Mouse (Mus musculus) limb, embryonic 11.5 days (tissue): ENCODE results near the gene Aldh3a2. TPM values are rescaled to one million over a fixed set of nuclear protein-coding genes. Genes with fewer than 3 reads are reported as not detected.

Experiments used
- ATAC-seq: fragments of 200-750 bp; cut with Nextera tagmentation; 2 replicates; pipeline ENCODE4 v1.8.0; 2017; ENCODE audit warnings: low read depth; ENCODE audit not compliant: insufficient number of reproducible peaks, low FRiP score, low TSS enrichment
- DNase-seq: peaks from one replicate; pipeline ENCODE4 v3.0.0-alpha.2; 2015; ENCODE audit warnings: low spot score
- H3K27ac ChIP-seq: fragments of 300-500 bp; sonication (generic); replicated peaks from 2 replicates; pipeline ENCODE4 v1.5.1; 2014; ENCODE audit warnings: low read depth, mild to moderate bottlenecking, low read length
- H3K27me3 ChIP-seq: fragments of 300-500 bp; sonication (generic); 2 replicates; pipeline ENCODE4 v1.6.1; 2014; ENCODE audit warnings: mild to moderate bottlenecking, low read length, mixed read lengths; ENCODE audit not compliant: control insufficient read depth, insufficient read depth
- H3K36me3 ChIP-seq: fragments of 300-500 bp; sonication (generic); 2 replicates; pipeline ENCODE4 v1.6.1; 2014; ENCODE audit warnings: mild to moderate bottlenecking, low read length, moderate library complexity, mixed read lengths; ENCODE audit not compliant: control insufficient read depth, insufficient read depth
- H3K4me1 ChIP-seq: fragments of 300-500 bp; sonication (generic); 2 replicates; pipeline ENCODE4 v1.6.1; 2014; ENCODE audit warnings: low read length, mixed read lengths; ENCODE audit not compliant: control insufficient read depth, insufficient read depth
- H3K4me2 ChIP-seq: fragments of 300-500 bp; sonication (generic); 2 replicates; pipeline ENCODE4 v1.6.1; 2014; ENCODE audit warnings: low read depth, mild to moderate bottlenecking, moderate library complexity; ENCODE audit not compliant: severe bottlenecking
- H3K4me3 ChIP-seq: fragments of 300-500 bp; sonication (generic); 2 replicates; pipeline ENCODE4 v1.5.1; 2014; ENCODE audit warnings: low read depth, low read length
- H3K9ac ChIP-seq: fragments of 300-500 bp; sonication (generic); 2 replicates; pipeline ENCODE4 v1.6.1; 2014; ENCODE audit warnings: mild to moderate bottlenecking, low read length
- H3K9me3 ChIP-seq: fragments of 300-500 bp; sonication (generic); 2 replicates; pipeline ENCODE4 v1.6.1; 2016; ENCODE audit warnings: low read length; ENCODE audit not compliant: control insufficient read depth
- WGBS: fragments of 180-500 bp; shearing (Covaris S2); extraction: QIAGEN DNeasy Blood & Tissue Kit; methylation state at CpG from one replicate; pipeline ENCODE4 v1.1.7; 2014; 5-methylcytosine and 5-hydroxymethylcytosine counted together
- polyA plus RNA-seq: library from polyadenylated mRNA; unstranded; fragments of >200 nt; fragmentation: Nextera tagmentation; extraction: Ambion mirVana; gene quantifications from 2 replicates; pipeline ENCODE4 v1.2.1, GENCODE M21; 2014

The Aldh3a2 gene
- polyA plus RNA-seq, 1 experiment from 2014 or later, result 16.8 TPM

- H3K27ac ChIP-seq, result no peak overlapping the region
- no peak overlapping the region for H3K4me3 ChIP-seq
- no peaks in the 10 kb centered on the region for H3K4me1 ChIP-seq
- H3K27me3 ChIP-seq, result no peaks in the 10 kb centered on the region
- H3K9me3 ChIP-seq, result no peaks in the 10 kb centered on the region
- WGBS, result 52% methylated on average over 3 of the region's 3 CpGs
- H3K4me2 ChIP-seq, result no peak overlapping the region
- ATAC-seq (no peak), DNase-seq (no peak)
- H3K9ac ChIP-seq, result no peak overlapping the region
- no peaks in the 10 kb centered on the region for H3K36me3 ChIP-seq
Observed at GRCm38 (mm10) chr11:61300205-61300604, 32.9 kb upstream of the Aldh3a2 start.

GRCm38 (mm10) chr11:61297901-61298300 is 30.6 kb upstream of the Aldh3a2 start:
- ATAC-seq, result no peak
- no peaks in the 10 kb centered on the region for H3K9me3 ChIP-seq
- no peak overlapping the region for H3K4me2 ChIP-seq
- no peak overlapping the region for H3K27ac ChIP-seq
- DNase-seq, result no peak
- no peak overlapping the region for H3K4me3 ChIP-seq
- no peak overlapping the region for H3K9ac ChIP-seq
- H3K4me1 ChIP-seq, result no peaks in the 10 kb centered on the region
- H3K27me3 ChIP-seq, result no peaks in the 10 kb centered on the region
- WGBS, result 79% methylated on average over 2 of the region's 2 CpGs
- no peaks in the 10 kb centered on the region for H3K36me3 ChIP-seq

DNA sequence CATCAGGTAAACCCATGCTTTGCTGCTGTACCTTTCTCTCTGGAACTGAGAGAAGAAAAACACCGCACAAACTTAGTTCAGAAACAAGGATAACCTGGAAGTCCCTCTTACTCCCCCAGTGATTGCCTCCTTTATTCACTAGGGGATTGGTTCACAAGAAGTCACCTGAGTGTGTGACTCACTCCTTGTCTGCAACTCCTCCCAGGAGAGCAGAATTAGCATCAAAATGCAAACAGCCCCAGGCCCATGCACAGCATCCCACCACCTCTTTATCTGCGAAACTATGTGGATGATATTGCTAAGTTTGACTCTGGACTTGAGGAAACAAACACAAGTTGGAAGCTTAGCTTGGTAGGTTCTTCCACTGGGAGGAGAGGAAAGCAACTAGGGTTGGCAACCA is 30.1 kb upstream of the Aldh3a2 start:
- ATAC-seq (no peak), DNase-seq (no peak)
- Histone ChIP-seq H3K4me3 (no peak overlapping the region), H3K9me3 (no peaks in the 10 kb centered on the region), H3K9ac (no peak overlapping the region), H3K4me2 (no peak overlapping the region), H3K27me3 (no peaks in the 10 kb centered on the region), H3K36me3 (no peaks in the 10 kb centered on the region), H3K4me1 (no peaks in the 10 kb centered on the region), H3K27ac (no peak overlapping the region)
- 91% methylated on average over 2 of the region's 2 CpGs for WGBS

DNA sequence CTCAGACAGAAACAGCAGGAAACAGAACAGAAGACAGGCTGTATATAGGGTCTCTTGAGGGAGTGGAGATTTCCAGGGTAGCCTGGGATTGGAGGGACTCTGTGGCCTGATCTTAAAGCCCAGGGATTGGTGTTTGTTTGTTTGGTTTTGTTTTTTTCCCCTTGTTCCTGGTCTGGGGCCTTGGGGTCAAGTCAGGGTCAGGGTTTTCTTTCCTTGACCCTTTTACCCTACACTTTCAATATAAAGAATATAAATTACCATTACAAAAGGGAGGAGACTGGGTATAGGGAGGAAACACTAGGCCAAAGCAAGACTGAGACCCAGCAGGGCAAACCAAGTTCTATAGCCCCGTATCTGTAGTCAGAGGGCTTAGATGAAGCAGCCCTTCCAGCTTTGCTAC is 29.3 kb upstream of the Aldh3a2 start:
- WGBS, result 72% methylated on average over 1 of the region's 1 CpGs

DNA sequence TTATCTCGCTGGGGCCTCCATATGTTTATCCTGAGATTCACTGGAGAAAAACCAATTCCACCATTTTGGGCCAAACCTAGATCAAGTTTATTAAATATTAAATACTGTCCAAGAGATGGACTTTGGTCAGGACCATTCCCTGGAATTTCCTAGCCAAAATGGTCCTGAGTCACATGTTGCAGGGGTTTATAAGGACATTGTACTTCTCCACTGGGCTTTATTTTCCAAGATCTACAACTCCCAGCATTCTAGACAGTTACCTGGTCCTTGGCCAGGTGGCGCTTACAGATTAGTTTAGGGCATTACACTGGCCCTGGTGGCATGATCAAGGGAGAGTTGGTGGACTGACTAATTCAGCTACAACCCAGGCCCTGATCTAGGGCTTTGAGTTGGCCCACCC is 28.3 kb upstream of the Aldh3a2 start:
- Histone ChIP-seq H3K27me3 (no peaks in the 10 kb centered on the region), H3K27ac (no peak overlapping the region), H3K4me2 (no peak overlapping the region), H3K9ac (no peak overlapping the region), H3K4me1 (no peaks in the 10 kb centered on the region), H3K36me3 (no peaks in the 10 kb centered on the region), H3K4me3 (no peak overlapping the region), H3K9me3 (no peaks in the 10 kb centered on the region)
- DNase-seq, result no peak
- WGBS, result 93% methylated on average over 2 of the region's 2 CpGs
- no peak for ATAC-seq

More for the DNA sequence above, 29.3 kb upstream of the Aldh3a2 start:
- Histone ChIP-seq H3K36me3 (no peaks in the 10 kb centered on the region), H3K9me3 (no peaks in the 10 kb centered on the region), H3K4me1 (no peaks in the 10 kb centered on the region), H3K4me3 (no peak overlapping the region), H3K4me2 (no peak overlapping the region), H3K27ac (no peak overlapping the region), H3K9ac (no peak overlapping the region), H3K27me3 (no peaks in the 10 kb centered on the region)
- ATAC-seq (no peak), DNase-seq (no peak)

DNA sequence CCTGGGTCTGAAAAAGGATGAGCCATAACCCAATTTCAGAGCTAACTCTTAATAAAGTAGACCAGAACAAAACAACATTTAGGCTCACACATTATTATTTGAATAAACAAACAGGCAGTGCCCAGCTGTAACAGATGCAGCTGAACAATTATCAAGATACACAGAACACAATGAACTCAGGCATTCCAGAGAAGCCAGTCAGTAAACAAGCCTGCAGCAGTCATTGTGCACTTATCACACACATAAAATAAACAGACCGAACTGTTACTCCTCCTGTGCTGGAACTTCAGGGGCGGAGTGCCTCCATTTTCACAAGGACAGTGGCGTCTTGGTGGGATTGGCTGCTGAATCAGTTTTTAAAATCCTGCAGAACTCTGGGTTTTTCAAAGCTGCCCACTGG is 27.2 kb upstream of the Aldh3a2 start:
- 82% methylated on average over 3 of the region's 3 CpGs for WGBS
- no peak overlapping the region for H3K4me2 ChIP-seq
- DNase-seq (no peak), ATAC-seq (no peak)
- no peaks in the 10 kb centered on the region for H3K36me3 ChIP-seq
- no peak overlapping the region for H3K4me3 ChIP-seq
- no peaks in the 10 kb centered on the region for H3K9me3 ChIP-seq
- H3K4me1 ChIP-seq, result no peaks in the 10 kb centered on the region
- H3K27ac ChIP-seq, result no peak overlapping the region
- no peak overlapping the region for H3K9ac ChIP-seq
- H3K27me3 ChIP-seq, result no peaks in the 10 kb centered on the region

DNA sequence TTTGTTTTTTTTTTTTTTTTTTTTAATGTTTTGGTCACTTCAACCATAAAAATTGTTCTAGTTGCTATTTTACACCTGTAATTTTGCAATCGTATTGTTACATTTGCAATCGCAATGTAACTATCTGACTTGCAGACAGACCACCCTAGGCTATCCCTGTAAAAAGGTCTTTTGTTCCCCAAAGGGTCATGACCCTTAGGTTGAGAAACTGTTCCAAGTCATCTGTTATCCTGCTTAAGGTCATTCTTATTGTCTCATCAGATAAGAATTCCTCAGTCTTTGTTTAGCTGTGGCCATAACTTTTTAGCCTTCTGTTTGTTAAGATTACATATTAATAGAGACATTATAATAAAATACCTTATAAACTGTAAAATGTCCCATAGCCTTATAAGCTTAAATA is 26.0 kb upstream of the Aldh3a2 start:
- H3K9me3 ChIP-seq, result no peaks in the 10 kb centered on the region
- H3K27ac ChIP-seq, result no peak overlapping the region
- H3K9ac ChIP-seq, result no peak overlapping the region
- H3K36me3 ChIP-seq, result no peaks in the 10 kb centered on the region
- H3K4me1 ChIP-seq, result no peaks in the 10 kb centered on the region
- no peak overlapping the region for H3K4me2 ChIP-seq
- no peaks in the 10 kb centered on the region for H3K27me3 ChIP-seq
- WGBS, result 78% methylated on average over 2 of the region's 2 CpGs
- no peak overlapping the region for H3K4me3 ChIP-seq
- DNase-seq, result no peak
- ATAC-seq, result no peak

DNA sequence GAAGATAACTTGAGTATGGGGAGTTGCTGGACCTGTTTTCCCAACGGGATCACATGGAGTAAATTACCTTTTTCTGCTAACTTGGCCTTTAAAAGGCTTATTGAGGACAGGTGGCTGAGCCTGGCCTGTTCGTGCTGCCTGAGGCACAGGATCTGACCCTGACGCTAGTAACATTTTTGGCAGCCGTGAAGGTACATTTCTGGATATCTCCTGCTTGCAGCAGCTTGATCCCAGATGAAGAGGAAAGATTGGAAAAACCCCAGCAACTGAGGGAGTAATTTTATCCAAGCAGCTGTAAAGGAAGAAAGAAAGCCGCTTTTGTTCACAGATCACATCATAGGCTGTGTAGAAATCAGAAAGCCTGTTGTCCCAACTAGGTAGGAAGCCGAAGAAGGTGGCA is 17.1 kb upstream of the Aldh3a2 start:
- Histone ChIP-seq H3K27me3 (no peaks in the 10 kb centered on the region), H3K4me1 (no peaks in the 10 kb centered on the region), H3K9ac (no peak overlapping the region), H3K36me3 (no peaks in the 10 kb centered on the region), H3K9me3 (no peaks in the 10 kb centered on the region), H3K4me3 (no peak overlapping the region), H3K4me2 (no peak overlapping the region), H3K27ac (no peak overlapping the region)
- 61% methylated on average over 6 of the region's 6 CpGs for WGBS
- ATAC-seq, result no peak
- DNase-seq, result no peak

DNA sequence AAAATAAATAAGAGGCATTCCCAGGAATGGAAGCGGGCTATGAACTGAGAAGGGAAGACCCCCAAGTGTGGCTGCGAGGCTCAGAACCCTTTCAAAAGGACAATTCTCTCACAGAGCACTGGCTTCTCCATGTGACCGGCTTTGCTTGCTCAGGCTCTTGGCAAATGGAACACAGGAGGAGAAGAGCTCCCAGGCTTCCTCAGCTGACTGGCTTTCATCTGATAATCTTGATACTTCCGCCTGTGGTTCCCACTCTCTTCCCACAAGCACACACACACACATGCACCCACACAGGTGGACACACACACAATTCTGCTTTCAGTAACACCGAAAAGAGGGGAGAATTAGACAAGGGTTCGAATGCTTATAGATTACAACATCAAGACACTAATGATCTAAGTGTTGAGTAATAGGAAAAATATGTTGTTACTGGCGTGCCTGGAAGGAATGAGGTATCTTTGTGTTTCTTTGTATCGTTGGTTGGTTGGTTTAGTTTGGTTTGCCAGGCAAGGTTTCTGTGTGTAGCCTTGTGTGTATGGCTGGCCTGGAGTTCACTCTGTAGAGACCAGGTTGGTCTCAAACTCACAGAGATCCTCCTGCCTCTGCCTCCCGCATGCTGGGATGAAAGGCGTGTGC is 16.3 kb upstream of the Aldh3a2 start:
- ATAC-seq (no peak), DNase-seq (no peak)
- WGBS, result 90% methylated on average over 10 of the region's 10 CpGs
- Histone ChIP-seq H3K4me2 (no peak overlapping the region), H3K36me3 (no peaks in the 10 kb centered on the region), H3K4me1 (no peaks in the 10 kb centered on the region), H3K27ac (no peak overlapping the region), H3K9ac (no peak overlapping the region), H3K9me3 (no peaks in the 10 kb centered on the region), H3K27me3 (no peaks in the 10 kb centered on the region), H3K4me3 (no peak overlapping the region)
